Mouse (Mus musculus) C3H10T1/2 (cell line): ENCODE data around the gene Hoxa10. TPM values are rescaled to one million over a fixed set of nuclear protein-coding genes. Genes with fewer than 3 reads are reported as not detected.

Experiments
- polyA plus RNA-seq, 2 experiments: library from polyadenylated mRNA; unstranded; fragments of >200 nt; fragmentation: generic; extraction: Trizol; gene quantifications; one replicate each; pipeline ENCODE4 v1.2.1; 2012; ENCODE audit warnings: missing spikeins in 2 of 2

Hoxa10 gene
- 1 to 10 TPM in 1 of 2 experiments, under 1 TPM in 1; 0.23 to 4.4 TPM for polyA plus RNA-seq

DNA sequence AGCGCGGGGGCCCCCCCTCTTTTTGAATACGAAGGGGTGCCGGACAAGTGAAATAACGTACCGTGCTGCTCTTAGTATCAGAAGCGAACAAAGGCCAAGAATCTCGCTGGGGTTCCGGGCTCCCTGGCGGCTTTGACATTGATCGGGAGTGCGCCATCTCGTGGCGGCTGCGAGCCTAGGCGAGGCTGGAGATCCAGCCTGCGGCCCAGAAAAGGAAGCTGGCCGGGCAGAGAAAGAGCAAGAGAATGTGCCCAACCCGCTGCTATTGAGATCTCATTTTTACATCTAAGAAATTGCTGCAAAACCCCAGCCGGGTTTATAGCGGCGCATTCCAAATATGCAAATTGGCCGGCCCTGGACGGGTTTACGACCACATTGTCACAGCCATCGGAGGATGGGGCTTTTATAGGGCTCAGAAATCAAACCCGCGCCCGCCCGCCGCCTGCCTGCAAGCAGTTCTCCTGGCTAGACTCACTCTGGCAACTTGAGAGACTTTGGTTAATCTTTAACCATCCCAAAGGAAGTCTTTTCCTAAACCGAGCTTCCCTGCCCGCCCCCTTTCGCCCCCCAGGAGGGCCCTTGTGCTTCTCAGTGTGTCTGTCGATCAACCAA is at the start of gene Hoxa10:
Gene Hoxa10 (minus strand): TSS at position 466 of the 612 bp plus-strand sequence.

DNA sequence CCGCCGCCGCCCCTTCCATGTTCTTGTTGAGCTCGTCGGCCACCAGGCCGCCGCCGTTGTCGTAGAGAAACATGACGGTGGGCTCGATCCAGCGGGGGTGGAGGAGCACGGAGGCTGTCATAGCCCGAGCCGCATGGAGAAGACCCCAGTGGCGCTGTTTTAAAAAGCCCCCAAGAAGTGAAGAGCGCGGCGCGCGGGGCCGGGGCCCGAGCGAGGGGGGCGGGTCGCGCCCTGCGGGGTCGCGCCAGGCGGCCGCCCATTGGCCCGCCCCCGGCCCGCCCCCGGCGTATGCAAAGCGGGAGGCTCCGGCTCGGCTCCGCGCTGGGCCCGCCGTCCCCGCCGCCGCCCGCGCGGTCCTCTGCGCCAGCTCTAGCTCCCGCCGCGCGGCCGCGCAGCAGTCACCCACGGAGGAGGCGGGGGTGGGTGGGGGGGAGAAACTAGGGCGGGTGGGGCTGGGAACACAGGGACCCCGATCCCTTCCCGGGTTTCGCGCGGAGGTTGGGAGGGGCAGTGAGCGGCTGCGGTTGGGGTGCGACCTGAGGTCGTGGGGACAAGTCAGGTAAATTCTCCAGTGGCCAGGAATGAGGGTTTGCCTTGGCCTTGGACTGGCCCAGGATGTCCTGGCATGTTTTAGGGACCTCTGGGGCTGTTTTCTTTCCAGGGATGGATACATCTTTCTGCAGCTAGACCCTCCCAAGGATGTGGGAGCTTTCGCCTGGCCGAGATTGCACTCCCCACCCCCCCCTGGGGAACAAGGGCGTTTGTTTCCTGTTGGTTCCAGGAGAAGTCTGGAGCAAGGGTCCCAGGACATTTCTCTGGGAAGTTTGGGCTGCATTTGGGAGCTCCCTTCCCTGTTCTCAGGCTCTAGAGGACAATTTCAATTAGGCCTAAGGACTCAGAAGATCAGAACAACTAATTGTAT is 20.3 kb upstream of the Hoxa10 start, which contains the start of gene Hoxa13:
Gene Hoxa13 (minus strand): TSS at position 227 of the 922 bp plus-strand sequence.

DNA sequence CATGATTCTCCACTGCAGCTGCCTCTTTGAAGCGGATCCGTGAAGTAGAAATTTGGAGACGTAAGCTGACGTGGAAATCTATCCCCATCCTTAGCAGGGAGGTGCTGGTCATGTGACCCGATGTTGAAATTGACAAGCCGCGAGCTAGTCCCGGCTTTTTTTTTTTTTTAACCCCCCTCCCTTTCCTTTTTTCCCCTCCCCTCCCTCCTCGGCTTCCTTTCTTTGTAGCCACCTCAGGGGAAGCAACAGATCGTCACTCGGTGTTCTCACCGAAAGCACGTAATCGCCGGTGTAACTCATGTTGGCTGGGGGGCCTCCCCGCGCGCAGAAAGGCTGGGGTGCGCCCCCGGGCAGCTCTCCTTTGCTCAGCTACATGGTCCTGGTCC is 5.1 kb upstream of the Hoxa10 start, which contains the start of gene Hoxa11:
Gene Hoxa11 (minus strand): TSS at position 54 of the 386 bp plus-strand sequence.

DNA sequence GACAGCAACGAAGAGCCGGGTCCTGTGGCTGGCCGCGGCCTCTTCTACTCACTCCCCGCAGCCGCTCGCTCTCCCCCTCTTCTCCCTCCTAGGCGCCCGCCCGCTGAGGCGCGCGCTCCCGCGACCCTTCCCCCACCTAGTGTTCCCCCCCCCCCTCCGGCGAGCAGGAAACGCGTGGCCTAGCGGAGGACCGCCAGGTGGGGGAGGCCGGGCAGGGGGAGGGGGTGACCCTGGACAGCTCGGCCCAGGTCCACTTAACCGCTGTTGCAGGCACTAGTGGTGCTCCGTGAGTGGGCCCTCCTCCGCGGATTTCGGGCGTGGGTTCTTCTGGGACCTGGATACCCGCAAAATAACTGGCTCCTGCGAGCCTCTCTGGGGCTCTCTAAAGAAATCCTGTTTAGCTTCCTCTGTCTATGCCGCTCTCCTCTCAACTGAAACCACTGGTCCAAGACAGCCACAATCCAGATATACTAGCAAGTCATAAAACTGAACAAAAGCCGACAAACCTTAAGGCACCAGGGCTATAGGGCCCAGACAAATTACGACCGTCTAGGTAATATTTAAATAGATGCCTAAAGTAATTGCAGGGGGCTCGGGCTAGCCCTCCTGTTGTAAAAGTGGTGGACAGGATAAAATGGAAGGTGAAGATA is 10.0 kb downstream of the Hoxa10 start, which contains the start of gene Hoxa9:
Gene Hoxa9 (minus strand): TSS at position 574 of the 650 bp plus-strand sequence.

DNA sequence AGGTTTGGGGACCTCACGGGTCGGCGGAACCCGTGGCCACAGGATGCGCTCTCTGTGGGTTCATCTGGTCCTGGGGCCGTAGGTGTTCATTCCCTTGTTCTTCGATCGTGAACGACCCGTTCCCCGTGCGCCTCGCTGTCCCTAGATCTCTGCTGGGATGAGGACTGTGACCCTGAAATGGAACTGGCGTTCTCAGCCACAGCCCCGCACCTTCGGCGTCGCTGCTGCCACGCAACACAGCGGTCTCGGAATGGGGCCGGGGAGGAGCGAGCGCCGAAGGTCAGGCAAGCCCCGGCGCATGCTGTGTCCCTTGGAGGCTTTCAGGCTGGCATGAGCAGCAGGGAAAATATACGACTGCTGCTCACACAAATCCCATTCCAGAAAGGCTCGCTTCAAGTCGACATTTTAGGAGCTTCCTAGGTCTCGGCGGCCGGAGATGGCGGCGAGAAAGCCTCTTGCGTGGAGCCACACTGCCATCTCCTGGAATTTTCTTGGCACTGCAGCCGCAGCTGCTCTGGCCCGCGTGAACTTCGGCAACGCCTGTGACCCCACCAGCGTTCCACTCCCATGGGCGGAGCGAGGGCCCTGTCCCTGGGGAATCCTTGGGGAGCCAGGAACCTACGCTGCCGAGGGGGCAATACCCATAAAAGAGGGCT is 19.2 kb downstream of the Hoxa10 start, which contains the start of gene Hoxa7:
Gene Hoxa7 (minus strand): TSS at position 518 of the 656 bp plus-strand sequence.

DNA sequence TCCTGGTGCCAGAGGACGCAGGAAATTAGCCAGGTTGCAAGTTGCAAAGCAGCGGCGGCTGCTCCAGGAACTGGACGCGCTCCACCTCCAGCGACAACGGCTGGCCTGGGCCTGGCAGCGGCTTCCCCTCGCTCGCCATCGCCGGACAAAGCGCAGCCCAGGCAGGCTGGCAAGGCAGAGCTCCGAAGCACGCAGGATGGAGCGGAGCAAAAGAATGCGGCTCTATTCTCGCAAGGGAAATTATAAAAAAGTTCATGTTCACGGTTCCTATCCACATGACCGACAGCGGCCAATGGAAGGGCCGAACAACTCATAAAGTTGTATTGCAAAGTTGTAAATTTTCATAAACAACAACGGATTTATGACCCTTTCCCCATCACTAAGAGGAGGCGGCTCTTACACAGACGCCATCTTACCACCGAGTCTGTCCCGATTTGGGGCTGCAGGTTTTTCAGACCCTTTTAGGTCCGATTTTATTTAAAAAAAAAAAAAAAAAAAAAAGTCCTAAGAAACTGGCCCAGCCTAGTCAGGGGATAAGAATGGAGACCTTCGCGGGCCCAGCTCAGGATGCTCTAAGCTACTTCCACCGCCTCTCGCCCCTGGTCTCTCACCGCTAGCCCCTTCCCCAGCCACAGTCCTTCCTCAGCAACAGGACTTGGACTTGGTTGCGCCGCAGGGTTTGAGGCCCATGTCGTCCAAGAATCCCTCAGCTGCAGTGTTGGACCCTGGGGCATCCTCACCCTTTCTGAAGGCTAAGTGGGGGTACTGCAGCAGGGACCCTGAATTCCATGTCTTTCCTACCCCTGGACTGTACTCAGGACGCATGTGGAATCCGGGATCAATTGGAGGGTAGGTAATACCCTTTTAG is 27.3 kb downstream of the Hoxa10 start, which contains the start of the genes Hoxa3 and Gm28308:
Gene Hoxa3 (minus strand): TSS at position 218 of the 868 bp plus-strand sequence.
Gene Gm28308 (minus strand): TSS at position 221 of the 868 bp plus-strand sequence.

DNA sequence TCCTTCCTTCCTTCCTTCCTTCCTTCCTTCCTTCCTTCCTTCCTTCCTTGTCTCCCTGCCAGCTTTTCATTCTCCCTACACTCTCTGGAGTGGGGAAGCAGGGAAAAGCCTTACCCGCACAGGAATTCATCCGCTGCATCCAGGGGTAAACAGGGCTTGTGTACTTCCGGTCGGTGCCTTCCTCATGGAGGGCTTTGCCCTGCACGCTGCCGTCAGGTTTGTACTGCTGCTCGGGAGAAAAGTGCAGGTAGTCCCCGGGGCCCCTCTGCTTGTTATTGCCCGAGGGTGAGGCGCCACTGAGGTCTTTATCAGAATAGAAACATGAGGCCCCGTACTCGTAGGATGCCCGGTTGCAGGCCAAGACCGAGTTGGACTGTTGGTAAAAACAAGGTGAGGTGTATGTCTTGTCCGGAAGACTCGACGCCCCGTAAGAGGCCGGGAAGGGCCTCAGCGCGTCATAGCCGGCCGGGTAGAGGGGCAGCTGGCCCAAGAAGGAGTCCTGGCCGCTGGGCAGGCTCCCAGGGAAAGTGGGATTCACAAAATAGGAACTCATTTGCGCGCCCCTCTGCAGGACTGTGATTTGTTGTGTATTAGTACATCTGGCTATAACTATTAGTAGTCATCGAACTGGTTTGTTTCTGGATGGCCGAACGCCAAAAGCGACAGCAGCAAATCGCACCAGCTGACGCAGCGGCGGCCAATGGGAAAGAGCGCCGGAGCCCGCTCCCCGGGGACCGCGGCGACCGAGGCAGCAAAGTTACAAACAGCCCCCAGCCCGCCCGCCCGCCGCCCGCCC is 32.4 kb downstream of the Hoxa10 start, which contains the start of gene Hoxa6:
Gene Hoxa6 (minus strand): TSS at position 651 of the 796 bp plus-strand sequence.

DNA sequence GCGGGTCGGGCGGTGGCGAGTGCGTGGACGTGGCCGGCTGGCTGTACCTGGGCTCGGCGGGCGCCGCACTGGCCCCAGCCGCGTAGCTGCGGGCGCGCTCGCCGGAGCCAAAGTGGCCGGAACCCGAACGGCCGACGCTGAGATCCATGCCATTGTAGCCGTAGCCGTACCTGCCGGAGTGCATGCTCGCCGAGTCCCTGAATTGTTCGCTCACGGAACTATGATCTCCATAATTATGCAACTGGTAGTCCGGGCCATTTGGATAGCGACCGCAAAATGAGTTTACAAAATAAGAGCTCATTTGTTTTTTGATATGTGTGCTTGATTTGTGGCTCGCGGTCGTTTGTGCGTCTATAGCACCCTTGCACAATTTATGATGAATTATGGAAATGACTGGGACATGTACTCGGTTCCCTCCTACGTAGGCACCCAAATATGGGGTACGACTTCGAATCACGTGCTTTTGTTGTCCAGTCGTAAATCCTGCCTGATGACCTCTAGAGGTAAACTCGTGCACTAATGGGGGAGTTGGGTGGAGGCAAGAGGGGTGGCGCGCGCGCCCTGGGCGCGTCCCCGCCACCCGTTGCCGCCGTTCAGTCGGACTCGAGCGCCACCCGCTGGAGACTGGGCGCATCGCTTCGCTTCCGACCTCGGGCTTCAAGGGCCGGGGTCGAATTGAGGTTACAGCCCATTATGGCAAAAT is 36.5 kb downstream of the Hoxa10 start, which contains the start of gene Hoxa5:
Gene Hoxa5 (minus strand): TSS at position 538 of the 703 bp plus-strand sequence.

DNA sequence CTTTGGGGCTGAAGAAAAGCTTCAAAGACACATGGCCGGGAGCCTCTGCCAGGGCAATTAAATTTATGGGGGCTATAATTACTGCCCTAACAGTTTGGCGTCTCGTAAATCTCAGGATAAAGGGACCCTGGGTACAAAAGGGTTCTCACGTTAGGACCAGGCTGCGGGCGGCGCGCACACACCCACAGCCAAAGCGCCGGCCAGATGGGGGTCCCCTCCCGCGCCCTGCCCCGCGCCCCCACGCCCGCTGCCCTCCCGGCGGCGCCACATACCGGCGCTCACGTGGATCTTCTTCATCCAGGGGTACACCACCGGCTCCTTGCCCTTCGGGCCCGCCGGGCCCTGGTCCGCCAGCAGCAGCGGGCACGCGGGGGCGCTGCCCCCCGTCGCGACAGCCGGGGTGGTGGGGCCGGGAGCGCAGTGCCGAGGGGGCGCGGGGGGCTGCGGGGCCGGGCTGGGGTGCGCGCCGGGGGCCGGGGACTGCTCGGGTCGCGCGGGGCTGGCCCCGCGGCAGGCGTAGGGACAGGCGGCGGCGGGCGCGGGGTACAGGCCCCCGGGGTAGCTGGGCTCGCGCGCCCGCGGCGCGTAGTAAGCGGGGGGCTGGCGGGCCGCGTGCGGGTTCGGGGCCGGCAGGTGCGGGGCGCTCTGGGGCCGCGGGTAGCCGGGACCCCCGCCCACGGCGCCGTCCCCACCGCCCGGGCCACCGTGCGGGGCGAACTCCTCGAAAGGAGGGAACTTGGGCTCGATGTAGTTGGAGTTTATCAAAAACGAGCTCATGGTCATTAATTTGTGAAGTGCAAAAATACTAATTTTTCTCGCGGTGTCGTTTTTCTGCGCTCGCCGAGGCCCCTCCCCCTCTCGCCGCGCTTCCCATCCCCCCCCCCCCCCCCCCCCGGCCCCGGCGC is 49.5 kb downstream of the Hoxa10 start, which contains the start of gene Hoxa4:
Gene Hoxa4 (minus strand): TSS at position 848 of the 905 bp plus-strand sequence.

Other genes with a start within 250 kb of the Hoxa10 start
- gene Skap2, start 228.3 kb downstream of the Hoxa10 start, polyA plus RNA-seq = 10 to 100 TPM in 1 of 2 experiments, 1 to 10 TPM in 1; 4.6 to 22.6 TPM
- 1 to 10 TPM in 1 of 2 experiments, under 1 TPM in 1; 0.26 to 1.2 TPM for gene Hoxa1, start 82.5 kb downstream of the Hoxa10 start, polyA plus RNA-seq
- gene Hoxa2, start 76.0 kb downstream of the Hoxa10 start, polyA plus RNA-seq = 10 to 100 TPM in 1 of 2 experiments, 1 to 10 TPM in 1; 5.0 to 20.2 TPM
- under 1 TPM; 0.02 to 0.30 TPM for gene 5730596B20Rik, start 63.4 kb downstream of the Hoxa10 start, polyA plus RNA-seq
- 1 to 10 TPM; 3.0 to 4.6 TPM for gene Hoxa4, start 49.1 kb downstream of the Hoxa10 start, polyA plus RNA-seq
- gene Hoxa5, start 36.3 kb downstream of the Hoxa10 start, polyA plus RNA-seq = 10 to 100 TPM in 1 of 2 experiments, 1 to 10 TPM in 1; 1.6 to 14.1 TPM
- gene Hoxa6, start 32.1 kb downstream of the Hoxa10 start, polyA plus RNA-seq = 1 to 10 TPM in 1 of 2 experiments, under 1 TPM in 1; 0.32 to 3.3 TPM
- 1 to 10 TPM; 1.7 to 8.4 TPM for gene Hoxa3, start 27.5 kb downstream of the Hoxa10 start, polyA plus RNA-seq
- gene Gm28308, start 27.5 kb downstream of the Hoxa10 start, polyA plus RNA-seq = 1 to 10 TPM in 1 of 2 experiments, not detected in 1; 1.0 TPM
- gene Hoxa7, start 19.0 kb downstream of the Hoxa10 start, polyA plus RNA-seq = 10 to 100 TPM; 39.1 to 66.3 TPM
- under 1 TPM; 0.01 to 0.37 TPM for gene Hoxa9, start 9.8 kb downstream of the Hoxa10 start, polyA plus RNA-seq
- gene Hoxa11, start 5.0 kb upstream of the Hoxa10 start, polyA plus RNA-seq = not detected
- gene Hoxa13, start 20.0 kb upstream of the Hoxa10 start, polyA plus RNA-seq = not detected
- not detected for gene Evx1, start 72.6 kb upstream of the Hoxa10 start, polyA plus RNA-seq